Mouse (Mus musculus): ENCODE measurements at regions not wholly inside any gene's neighbourhood (a gene's known extent, or its start where the extent isn't known, plus 50 kb on each side); places are given as distances from the start of the nearest gene placed in this dataset.
"Not testable (repeated sequence)": the region's sequence is repeated elsewhere in the genome, so short reads cannot be mapped to it uniquely, and the experiment has no call there.

DNA sequence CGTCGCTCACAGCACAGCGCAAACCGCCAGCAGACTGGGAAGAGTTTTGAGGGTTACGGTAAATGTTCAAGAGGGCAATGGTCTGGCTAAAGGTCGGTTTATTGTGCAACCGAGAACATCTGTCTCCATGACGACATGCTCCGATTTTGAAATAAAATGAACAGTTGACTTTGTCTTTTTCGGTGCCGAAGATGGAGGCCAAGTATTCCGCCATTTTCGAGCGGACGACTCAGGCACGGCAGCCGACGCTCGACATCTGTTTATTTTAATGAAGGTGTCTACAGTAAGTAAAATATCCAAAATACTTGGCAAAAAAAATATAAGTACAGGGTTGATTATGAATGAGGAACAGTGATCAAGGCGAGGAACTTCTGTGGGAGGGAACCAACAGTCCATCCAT lies 70.3 kb upstream of the Scaf8 start:
- TF ChIP-seq CTCF (IDR thresholded peaks at IDR 0.05); POLR2A (IDR thresholded peaks at IDR 0.05; ENCODE audit: insufficient read depth, low read depth, low read length): not testable (repeated sequence)
